Mouse (Mus musculus): ENCODE measurements around the gene Olfr316. TPM values are rescaled to one million over a fixed set of nuclear protein-coding genes. Genes with fewer than 3 reads are reported as not detected.
"Not testable (repeated sequence)": the region's sequence is repeated elsewhere in the genome, so short reads cannot be mapped to it uniquely, and the experiment has no call there.

Olfr316 gene
- polyA plus RNA-seq (2014; fragmentation: Nextera tagmentation; extraction: Ambion mirVana), result not detected in 2 replicates

- H3K4me3 ChIP-seq (ENCODE audit: low read depth, low read length), result no peak within 1 kb of the TSS
- no peak within 1 kb of the TSS for H3K9ac ChIP-seq (ENCODE audit: low read depth, low read length)
- no peaks in the 10 kb centered on the region for H3K27me3 ChIP-seq (ENCODE audit: control insufficient read depth, insufficient read depth, low read length)
- 92% methylated on average over 2 of the region's 2 CpGs for WGBS
- no peak for ATAC-seq (ENCODE audit: low FRiP score)
- H3K4me1 ChIP-seq (replicated peaks; ENCODE audit: control insufficient read depth, insufficient read depth, low read length), result no peaks in the 10 kb centered on the region
- H3K27ac ChIP-seq (ENCODE audit: low read depth, low read length), result no peak within 1 kb of the TSS
- no peaks in the 10 kb centered on the region for H3K36me3 ChIP-seq (ENCODE audit: control insufficient read depth, insufficient read depth, low read length)
- DNase-seq (ENCODE audit: low spot score), result no peak
- no peak within 1 kb of the TSS for H3K4me2 ChIP-seq (replicated peaks; ENCODE audit: low read depth, low read length)
- no peaks in the 10 kb centered on the region for H3K9me3 ChIP-seq (ENCODE audit: control insufficient read depth, low read length)
These were observed at the start of gene Olfr316 for GRCm38 (mm10) chr11:58752434-58752833. Gene Olfr316, plus strand, starts transcription at chr11:58752734.

GRCm38 (mm10) chr11:58709086-58709485 lies 43.4 kb upstream of the Olfr316 start:
- ATAC-seq (ENCODE audit: low FRiP score), result no peak

GRCm38 (mm10) chr11:58717723-58718122 lies 34.8 kb upstream of the Olfr316 start:
- 89% methylated on average over 6 of the region's 7 CpGs for WGBS
- ATAC-seq (ENCODE audit: low FRiP score); H3K36me3 ChIP-seq (ENCODE audit: control insufficient read depth, insufficient read depth, low read length); H3K4me3 ChIP-seq (ENCODE audit: low read depth, low read length); DNase-seq (ENCODE audit: low spot score); H3K4me1 ChIP-seq (replicated peaks; ENCODE audit: control insufficient read depth, insufficient read depth, low read length); H3K27me3 ChIP-seq (ENCODE audit: control insufficient read depth, insufficient read depth, low read length); H3K4me2 ChIP-seq (replicated peaks; ENCODE audit: low read depth, low read length); H3K9ac ChIP-seq (ENCODE audit: low read depth, low read length); H3K9me3 ChIP-seq (ENCODE audit: control insufficient read depth, low read length); H3K27ac ChIP-seq (ENCODE audit: low read depth, low read length): not testable (repeated sequence)

More at GRCm38 (mm10) chr11:58709086-58709485, 43.4 kb upstream of the Olfr316 start:
- H3K4me1 ChIP-seq (replicated peaks; ENCODE audit: control insufficient read depth, insufficient read depth, low read length), result no peaks in the 10 kb centered on the region
- H3K36me3 ChIP-seq (ENCODE audit: control insufficient read depth, insufficient read depth, low read length), result no peaks in the 10 kb centered on the region
- H3K27ac ChIP-seq (ENCODE audit: low read depth, low read length), result no peak overlapping the region
- no peaks in the 10 kb centered on the region for H3K9me3 ChIP-seq (ENCODE audit: control insufficient read depth, low read length)
- no peak overlapping the region for H3K4me2 ChIP-seq (replicated peaks; ENCODE audit: low read depth, low read length)
- no peak overlapping the region for H3K9ac ChIP-seq (ENCODE audit: low read depth, low read length)
- DNase-seq (ENCODE audit: low spot score), result no peak
- H3K27me3 ChIP-seq (ENCODE audit: control insufficient read depth, insufficient read depth, low read length), result no peaks in the 10 kb centered on the region
- H3K4me3 ChIP-seq (ENCODE audit: low read depth, low read length), result no peak overlapping the region
- WGBS, result 86% methylated on average over 11 of the region's 11 CpGs

- no peak overlapping the region for H3K4me2 ChIP-seq (replicated peaks; ENCODE audit: low read depth, low read length)
- H3K9ac ChIP-seq (ENCODE audit: low read depth, low read length), result no peak overlapping the region
- H3K36me3 ChIP-seq (ENCODE audit: control insufficient read depth, insufficient read depth, low read length), result no peaks in the 10 kb centered on the region
- 85% methylated on average over 4 of the region's 4 CpGs for WGBS
- no peaks in the 10 kb centered on the region for H3K9me3 ChIP-seq (ENCODE audit: control insufficient read depth, low read length)
- no peak overlapping the region for H3K4me3 ChIP-seq (ENCODE audit: low read depth, low read length)
- no peak overlapping the region for H3K27ac ChIP-seq (ENCODE audit: low read depth, low read length)
- no peak for ATAC-seq (ENCODE audit: low FRiP score)
- H3K4me1 ChIP-seq (replicated peaks; ENCODE audit: control insufficient read depth, insufficient read depth, low read length), result no peaks in the 10 kb centered on the region
- no peak for DNase-seq (ENCODE audit: low spot score)
- H3K27me3 ChIP-seq (ENCODE audit: control insufficient read depth, insufficient read depth, low read length), result no peaks in the 10 kb centered on the region
These were observed 32.8 kb upstream of the Olfr316 start for GRCm38 (mm10) chr11:58719701-58720100.

GRCm38 (mm10) chr11:58723914-58724313 lies 28.6 kb upstream of the Olfr316 start, which contains the start of gene Olfr318:
Gene Olfr318, minus strand, starts transcription at chr11:58724014.
- H3K4me2 ChIP-seq (replicated peaks; ENCODE audit: low read depth, low read length), result no peak within 1 kb of the TSS
- H3K9ac ChIP-seq (ENCODE audit: low read depth, low read length), result no peak within 1 kb of the TSS
- DNase-seq (ENCODE audit: low spot score) (no peak), ATAC-seq (ENCODE audit: low FRiP score) (no peak)
- no peak within 1 kb of the TSS for H3K27ac ChIP-seq (ENCODE audit: low read depth, low read length)
- H3K4me3 ChIP-seq (ENCODE audit: low read depth, low read length), result no peak within 1 kb of the TSS
- no peaks in the 10 kb centered on the region for H3K27me3 ChIP-seq (ENCODE audit: control insufficient read depth, insufficient read depth, low read length)
- H3K4me1 ChIP-seq (replicated peaks; ENCODE audit: control insufficient read depth, insufficient read depth, low read length), result no peaks in the 10 kb centered on the region
- no peaks in the 10 kb centered on the region for H3K9me3 ChIP-seq (ENCODE audit: control insufficient read depth, low read length)
- no peaks in the 10 kb centered on the region for H3K36me3 ChIP-seq (ENCODE audit: control insufficient read depth, insufficient read depth, low read length)

GRCm38 (mm10) chr11:58727896-58728650 lies 24.5 kb upstream of the Olfr316 start:
- H3K4me2 ChIP-seq (replicated peaks; ENCODE audit: low read depth, low read length); H3K9me3 ChIP-seq (ENCODE audit: control insufficient read depth, low read length); ATAC-seq (ENCODE audit: low FRiP score); H3K27ac ChIP-seq (ENCODE audit: low read depth, low read length); H3K4me1 ChIP-seq (replicated peaks; ENCODE audit: control insufficient read depth, insufficient read depth, low read length); DNase-seq (ENCODE audit: low spot score); H3K27me3 ChIP-seq (ENCODE audit: control insufficient read depth, insufficient read depth, low read length); H3K36me3 ChIP-seq (ENCODE audit: control insufficient read depth, insufficient read depth, low read length); H3K4me3 ChIP-seq (ENCODE audit: low read depth, low read length); H3K9ac ChIP-seq (ENCODE audit: low read depth, low read length): not testable (repeated sequence)
- 73% methylated on average over 6 of the region's 6 CpGs for WGBS

- DNase-seq (ENCODE audit: low spot score) (no peak), ATAC-seq (ENCODE audit: low FRiP score) (no peak)
- Histone ChIP-seq H3K9me3 (ENCODE audit: control insufficient read depth, low read length) (no peaks in the 10 kb centered on the region), H3K36me3 (ENCODE audit: control insufficient read depth, insufficient read depth, low read length) (no peaks in the 10 kb centered on the region), H3K4me1 (replicated peaks; ENCODE audit: control insufficient read depth, insufficient read depth, low read length) (no peaks in the 10 kb centered on the region), H3K4me3 (ENCODE audit: low read depth, low read length) (no peak overlapping the region), H3K9ac (ENCODE audit: low read depth, low read length) (no peak overlapping the region), H3K27ac (ENCODE audit: low read depth, low read length) (no peak overlapping the region), H3K4me2 (replicated peaks; ENCODE audit: low read depth, low read length) (no peak overlapping the region), H3K27me3 (ENCODE audit: control insufficient read depth, insufficient read depth, low read length) (no peaks in the 10 kb centered on the region)
- 63% methylated on average over 3 of the region's 3 CpGs for WGBS
These were observed 19.2 kb upstream of the Olfr316 start for GRCm38 (mm10) chr11:58733372-58733771.

GRCm38 (mm10) chr11:58738792-58739262 lies 13.7 kb upstream of the Olfr316 start, which contains the start of gene Olfr317:
Gene Olfr317, minus strand, starts transcription at chr11:58739212.
- Histone ChIP-seq H3K4me2 (replicated peaks; ENCODE audit: low read depth, low read length) (no peak within 1 kb of the TSS), H3K27ac (ENCODE audit: low read depth, low read length) (no peak within 1 kb of the TSS), H3K4me1 (replicated peaks; ENCODE audit: control insufficient read depth, insufficient read depth, low read length) (no peaks in the 10 kb centered on the region), H3K9me3 (ENCODE audit: control insufficient read depth, low read length) (no peaks in the 10 kb centered on the region), H3K9ac (ENCODE audit: low read depth, low read length) (no peak within 1 kb of the TSS), H3K36me3 (ENCODE audit: control insufficient read depth, insufficient read depth, low read length) (no peaks in the 10 kb centered on the region), H3K4me3 (ENCODE audit: low read depth, low read length) (no peak within 1 kb of the TSS), H3K27me3 (ENCODE audit: control insufficient read depth, insufficient read depth, low read length) (no peaks in the 10 kb centered on the region)
- WGBS, result 73% methylated on average over 4 of the region's 4 CpGs
- DNase-seq (ENCODE audit: low spot score), result no peak
- no peak for ATAC-seq (ENCODE audit: low FRiP score)

GRCm38 (mm10) chr11:58751096-58751495 lies 1.4 kb upstream of the Olfr316 start:
- H3K27me3 ChIP-seq (ENCODE audit: control insufficient read depth, insufficient read depth, low read length); ATAC-seq (ENCODE audit: low FRiP score); H3K4me2 ChIP-seq (replicated peaks; ENCODE audit: low read depth, low read length); H3K9me3 ChIP-seq (ENCODE audit: control insufficient read depth, low read length); H3K9ac ChIP-seq (ENCODE audit: low read depth, low read length); H3K36me3 ChIP-seq (ENCODE audit: control insufficient read depth, insufficient read depth, low read length); H3K4me3 ChIP-seq (ENCODE audit: low read depth, low read length); H3K27ac ChIP-seq (ENCODE audit: low read depth, low read length); H3K4me1 ChIP-seq (replicated peaks; ENCODE audit: control insufficient read depth, insufficient read depth, low read length); DNase-seq (ENCODE audit: low spot score): not testable (repeated sequence)
- WGBS, result 91% methylated on average over 18 of the region's 18 CpGs
